Mouse (Mus musculus) thymus, adult 18-20 months (tissue): ENCODE data around the gene D6Wsu163e.
A peak's percentile ranks its signal among the peaks of the same experiment; 100 is the strongest.

Experiments
- DNase-seq, 2 experiments: peaks; one replicate each; pipeline ENCODE4 v3.0.0; 2022; ENCODE audit warnings: mixed read lengths in 2 of 2

Gene D6Wsu163e

GRCm38 (mm10) chr6:126939487-126940171 lies at the start of gene D6Wsu163e, which contains the start of gene Rad51ap1:
TSS of gene D6Wsu163e (plus strand) at chr6:126939962.
TSS of gene Rad51ap1 (minus strand) at chr6:126939587.
- DNase-seq = peak; percentile 88 to 90

- DNase-seq = no peak
Measured at GRCm38 (mm10) chr6:126907378-126907777, 32.4 kb upstream of the D6Wsu163e start.

GRCm38 (mm10) chr6:126907876-126908275 lies 31.9 kb upstream of the D6Wsu163e start:
- DNase-seq = no peak

GRCm38 (mm10) chr6:126910727-126911126 lies 29.0 kb upstream of the D6Wsu163e start:
- DNase-seq = no peak

- DNase-seq = no peak
Measured at GRCm38 (mm10) chr6:126914928-126915327, 24.8 kb upstream of the D6Wsu163e start.

GRCm38 (mm10) chr6:126921111-126921881 lies 18.5 kb upstream of the D6Wsu163e start, which contains the start of gene Dyrk4:
TSS of gene Dyrk4 (minus strand) at chr6:126921839.
- no peak for DNase-seq

GRCm38 (mm10) chr6:126932896-126933295 lies 6.9 kb upstream of the D6Wsu163e start:
- no peak for DNase-seq

- no peak for DNase-seq
Measured at GRCm38 (mm10) chr6:126938047-126938446, 1.7 kb upstream of the D6Wsu163e start.

GRCm38 (mm10) chr6:126938853-126939486 lies 792 bp upstream of the D6Wsu163e start:
- no peak for DNase-seq

GRCm38 (mm10) chr6:126940451-126940850 lies 689 bp downstream of the D6Wsu163e start:
- DNase-seq = no peak

GRCm38 (mm10) chr6:126948336-126948735 lies 8.6 kb downstream of the D6Wsu163e start:
- no peak for DNase-seq

- DNase-seq = peak; percentile 18 to 20
Measured at GRCm38 (mm10) chr6:126955734-126956133, 16.0 kb downstream of the D6Wsu163e start.

GRCm38 (mm10) chr6:126961371-126962018 lies 21.7 kb downstream of the D6Wsu163e start:
- DNase-seq = no peak

- no peak for DNase-seq
Measured at GRCm38 (mm10) chr6:126962709-126963108, 22.9 kb downstream of the D6Wsu163e start.

- no peak for DNase-seq
Measured at GRCm38 (mm10) chr6:126963426-126963825, 23.7 kb downstream of the D6Wsu163e start.

- DNase-seq = no peak
Measured at GRCm38 (mm10) chr6:126966241-126967026, 26.7 kb downstream of the D6Wsu163e start.

- no peak for DNase-seq
Measured at GRCm38 (mm10) chr6:126981539-126982234, 41.9 kb downstream of the D6Wsu163e start.

GRCm38 (mm10) chr6:126993676-126994075 lies 53.9 kb downstream of the D6Wsu163e start:
- no peak for DNase-seq

- no peak for DNase-seq
Measured at GRCm38 (mm10) chr6:126995494-126995893, 55.7 kb downstream of the D6Wsu163e start.

- DNase-seq = no peak
Measured at GRCm38 (mm10) chr6:126996399-126996798, 56.6 kb downstream of the D6Wsu163e start.

GRCm38 (mm10) chr6:127005646-127006045 lies 65.9 kb downstream of the D6Wsu163e start:
- DNase-seq = no peak
